Mouse (Mus musculus): ENCODE results near the gene Hist1h3c. TPM values are rescaled to one million over a fixed set of nuclear protein-coding genes. Genes with fewer than 3 reads are reported as not detected.
"Not testable (repeated sequence)": the region's sequence is repeated elsewhere in the genome, so short reads cannot be mapped to it uniquely, and the experiment has no call there.

Hist1h3c gene
- total RNA-seq, 2 experiments from 2014 or later, result 0.62 to 0.63 TPM

GRCm38 (mm10) chr13:23740256-23740840, 5.1 kb downstream of the Hist1h3c start:
- DNase-seq (ENCODE audit: low spot score in 2 of 2), result no peak

GRCm38 (mm10) chr13:23739922-23740252, 5.5 kb downstream of the Hist1h3c start:
- no peak for DNase-seq (ENCODE audit: low spot score in 2 of 2)

GRCm38 (mm10) chr13:23739069-23739921, 6.1 kb downstream of the Hist1h3c start:
- DNase-seq (ENCODE audit: low spot score in 2 of 2), result peak; percentile 94 to 98

GRCm38 (mm10) chr13:23738677-23739068, 6.7 kb downstream of the Hist1h3c start, which contains the start of gene Hist1h1c:
Hist1h1c (plus strand) TSS chr13:23738808.
- peak; percentile 76 to 89 for DNase-seq (ENCODE audit: low spot score in 2 of 2)

- DNase-seq (ENCODE audit: low spot score in 2 of 2), result no peak
These were observed 7.4 kb downstream of the Hist1h3c start for GRCm38 (mm10) chr13:23738041-23738440.

- DNase-seq (ENCODE audit: low spot score in 2 of 2), result no peak
These were observed 8.3 kb downstream of the Hist1h3c start for GRCm38 (mm10) chr13:23737091-23737490.

GRCm38 (mm10) chr13:23732156-23732804, 13.1 kb downstream of the Hist1h3c start:
- peak in 1 of 2 experiments; percentile 66 for DNase-seq (ENCODE audit: low spot score in 2 of 2)

GRCm38 (mm10) chr13:23730479-23730878, 14.9 kb downstream of the Hist1h3c start:
- no peak for DNase-seq (ENCODE audit: low spot score in 2 of 2)

- DNase-seq (ENCODE audit: low spot score in 2 of 2), result no peak
These were observed 15.7 kb downstream of the Hist1h3c start for GRCm38 (mm10) chr13:23729706-23730105.

GRCm38 (mm10) chr13:23729192-23729525, 16.2 kb downstream of the Hist1h3c start:
- DNase-seq (ENCODE audit: low spot score in 2 of 2), result no peak

GRCm38 (mm10) chr13:23728472-23729191, 16.8 kb downstream of the Hist1h3c start:
- no peak for DNase-seq (ENCODE audit: low spot score in 2 of 2)

- DNase-seq (ENCODE audit: low spot score in 2 of 2), result no peak
These were observed 20.2 kb downstream of the Hist1h3c start for GRCm38 (mm10) chr13:23725213-23725612.

GRCm38 (mm10) chr13:23724239-23724638, 21.2 kb downstream of the Hist1h3c start:
- no peak for DNase-seq (ENCODE audit: low spot score in 2 of 2)

- not testable (repeated sequence) for DNase-seq (ENCODE audit: low spot score in 2 of 2)
These were observed 27.7 kb downstream of the Hist1h3c start for GRCm38 (mm10) chr13:23717593-23718245.

GRCm38 (mm10) chr13:23717176-23717575, 28.2 kb downstream of the Hist1h3c start:
- no peak for DNase-seq (ENCODE audit: low spot score in 2 of 2)

- DNase-seq (ENCODE audit: low spot score in 2 of 2), result no peak
These were observed 28.9 kb downstream of the Hist1h3c start for GRCm38 (mm10) chr13:23716261-23717042.

- DNase-seq (ENCODE audit: low spot score in 2 of 2), result no peak
These were observed 34.9 kb downstream of the Hist1h3c start, which contains the start of gene Hfe for GRCm38 (mm10) chr13:23710374-23711089. Hfe (minus strand) TSS chr13:23710854.

GRCm38 (mm10) chr13:23709714-23710373, 35.6 kb downstream of the Hist1h3c start:
- DNase-seq (ENCODE audit: low spot score in 2 of 2), result no peak

GRCm38 (mm10) chr13:23708654-23709053, 36.7 kb downstream of the Hist1h3c start:
- DNase-seq (ENCODE audit: low spot score in 2 of 2), result no peak

All from layer of hippocampus, adult 18-20 months (tissue).